Mouse (Mus musculus): ENCODE measurements at regions not wholly inside any gene's neighbourhood (a gene's known extent, or its start where the extent isn't known, plus 50 kb on each side); places are given as distances from the start of the nearest gene placed in this dataset.
A peak's percentile ranks its signal among the peaks of the same experiment; 100 is the strongest.

DNA sequence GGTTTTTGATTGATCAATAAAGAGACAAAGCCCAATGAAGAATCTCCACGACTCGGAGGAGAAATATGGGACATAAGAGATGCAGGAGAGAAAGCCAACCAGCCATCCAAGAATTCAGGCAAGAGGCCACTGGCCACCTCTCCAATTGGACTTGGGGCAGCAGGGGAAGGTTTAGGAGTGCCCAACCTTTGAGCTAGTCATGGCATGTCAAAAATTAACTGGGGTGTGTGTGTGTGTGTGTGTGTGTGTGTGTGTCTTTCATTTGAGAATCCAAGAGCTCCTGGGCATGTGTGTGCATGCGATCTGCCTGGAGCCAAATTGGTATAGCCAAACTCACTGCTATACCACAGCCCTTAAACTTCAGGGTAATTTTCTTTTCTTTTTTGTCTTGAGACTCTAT lies 51.6 kb upstream of the Cecr2 start:
- H3K36me3 ChIP-seq (ENCODE audit: insufficient read depth, low read length): no peaks in the 10 kb centered on the region
- H3K9ac ChIP-seq (replicated peaks; ENCODE audit: low read depth): no peak overlapping the region
- no peaks in the 10 kb centered on the region for H3K4me1 ChIP-seq (ENCODE audit: insufficient read depth, low read depth, low read length)
- no peak overlapping the region for H3K4me2 ChIP-seq (replicated peaks; ENCODE audit: low read depth, low read length)
- H3K27ac ChIP-seq (ENCODE audit: low read length): no peak overlapping the region
- TF ChIP-seq EP300 (IDR thresholded peaks at IDR 0.05) (no peak), CTCF (IDR thresholded peaks at IDR 0.05) (no peak)
- no peaks in the 10 kb centered on the region for H3K27me3 ChIP-seq (replicated peaks; ENCODE audit: insufficient read depth, low read length)
- DNase-seq (ENCODE audit: low spot score): no peak
- ATAC-seq: no peak
- no peaks in the 10 kb centered on the region for H3K9me3 ChIP-seq (ENCODE audit: low read length)
- WGBS: 88% methylated on average over 3 of the region's 3 CpGs
- H3K4me3 ChIP-seq (ENCODE audit: low read depth, low read length): no peak overlapping the region

DNA sequence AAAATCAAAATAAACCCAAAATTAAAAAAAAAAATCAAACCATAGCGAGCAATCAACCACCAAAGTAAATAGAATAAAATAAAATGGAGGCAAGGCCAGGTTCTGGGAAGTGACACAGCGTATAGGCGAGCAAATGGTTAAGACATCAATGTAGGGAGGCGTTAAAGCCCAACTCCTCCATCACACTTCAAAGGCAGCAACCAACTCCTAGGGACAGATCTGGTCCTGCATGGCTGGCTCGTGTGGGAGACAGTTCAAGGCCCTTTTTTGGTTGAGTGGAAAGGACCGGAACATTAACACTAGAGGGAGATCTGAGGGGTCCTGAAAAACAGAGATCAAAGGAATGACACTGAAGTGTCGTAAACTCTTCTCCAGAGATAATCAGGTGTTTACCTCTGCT lies 53.8 kb upstream of the Cecr2 start:
- Histone ChIP-seq H3K4me1 (ENCODE audit: insufficient read depth, low read depth, low read length) (no peaks in the 10 kb centered on the region), H3K4me3 (ENCODE audit: low read depth, low read length) (no peak overlapping the region), H3K27me3 (replicated peaks; ENCODE audit: insufficient read depth, low read length) (no peaks in the 10 kb centered on the region), H3K9me3 (ENCODE audit: low read length) (no peaks in the 10 kb centered on the region), H3K9ac (replicated peaks; ENCODE audit: low read depth) (no peak overlapping the region), H3K27ac (ENCODE audit: low read length) (no peak overlapping the region), H3K4me2 (replicated peaks; ENCODE audit: low read depth, low read length) (no peak overlapping the region), H3K36me3 (ENCODE audit: insufficient read depth, low read length) (no peaks in the 10 kb centered on the region)
- TF ChIP-seq EP300 (IDR thresholded peaks at IDR 0.05) (no peak), CTCF (IDR thresholded peaks at IDR 0.05) (no peak)
- ATAC-seq (no peak), DNase-seq (ENCODE audit: low spot score) (no peak)
- 52% methylated on average over 7 of the region's 7 CpGs for WGBS

DNA sequence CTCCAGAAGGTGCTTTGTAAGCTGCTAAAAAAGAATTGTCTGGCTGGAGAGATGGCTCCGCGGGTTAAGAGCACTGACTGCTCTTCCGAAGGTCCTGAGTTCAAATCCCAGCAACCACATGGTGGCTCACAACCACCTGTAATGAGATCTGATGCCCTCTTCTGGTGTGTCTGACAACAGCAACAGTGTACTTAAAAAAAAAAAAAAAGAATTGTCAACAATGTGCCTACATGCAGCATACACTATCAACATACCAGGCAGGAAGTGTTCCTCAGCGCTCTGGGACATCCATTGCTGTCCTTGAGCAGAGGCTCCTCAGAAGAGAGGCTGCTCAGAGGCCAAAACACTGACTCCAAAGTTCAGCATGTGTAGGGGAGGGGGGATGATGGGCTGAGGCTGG lies 56.3 kb upstream of the Cecr2 start:
- Histone ChIP-seq H3K4me2 (replicated peaks; ENCODE audit: low read depth, low read length) (no peak overlapping the region), H3K4me3 (ENCODE audit: low read depth, low read length) (no peak overlapping the region), H3K27ac (ENCODE audit: low read length) (no peak overlapping the region), H3K4me1 (ENCODE audit: insufficient read depth, low read depth, low read length) (no peaks in the 10 kb centered on the region), H3K9me3 (ENCODE audit: low read length) (no peaks in the 10 kb centered on the region), H3K27me3 (replicated peaks; ENCODE audit: insufficient read depth, low read length) (no peaks in the 10 kb centered on the region), H3K9ac (replicated peaks; ENCODE audit: low read depth) (no peak overlapping the region), H3K36me3 (ENCODE audit: insufficient read depth, low read length) (no peaks in the 10 kb centered on the region)
- DNase-seq (ENCODE audit: low spot score) (no peak), ATAC-seq (no peak)
- 76% methylated on average over 4 of the region's 4 CpGs for WGBS
- TF ChIP-seq CTCF (IDR thresholded peaks at IDR 0.05) (no peak), EP300 (IDR thresholded peaks at IDR 0.05) (no peak)

DNA sequence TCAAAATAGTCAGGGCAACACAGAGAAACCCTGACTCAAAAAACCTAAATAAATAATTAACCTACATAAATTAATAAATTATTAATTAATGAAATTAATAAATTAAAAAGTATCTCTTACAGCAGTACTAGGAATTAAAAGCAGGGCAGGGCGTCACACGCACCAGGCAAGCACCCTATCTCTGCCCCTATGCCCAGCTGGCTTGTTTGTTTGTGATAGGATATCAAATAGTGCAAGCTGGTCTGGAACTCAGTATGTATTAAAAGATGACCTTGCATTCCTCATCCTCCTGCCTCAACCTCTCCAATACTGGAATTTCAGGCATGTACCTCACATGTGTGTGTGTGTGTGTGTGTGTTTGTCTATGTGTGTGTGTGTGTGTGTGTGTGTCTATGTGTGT lies 60.7 kb upstream of the Cecr2 start:
- 91% methylated on average over 2 of the region's 2 CpGs for WGBS
- no peak for ATAC-seq

DNA sequence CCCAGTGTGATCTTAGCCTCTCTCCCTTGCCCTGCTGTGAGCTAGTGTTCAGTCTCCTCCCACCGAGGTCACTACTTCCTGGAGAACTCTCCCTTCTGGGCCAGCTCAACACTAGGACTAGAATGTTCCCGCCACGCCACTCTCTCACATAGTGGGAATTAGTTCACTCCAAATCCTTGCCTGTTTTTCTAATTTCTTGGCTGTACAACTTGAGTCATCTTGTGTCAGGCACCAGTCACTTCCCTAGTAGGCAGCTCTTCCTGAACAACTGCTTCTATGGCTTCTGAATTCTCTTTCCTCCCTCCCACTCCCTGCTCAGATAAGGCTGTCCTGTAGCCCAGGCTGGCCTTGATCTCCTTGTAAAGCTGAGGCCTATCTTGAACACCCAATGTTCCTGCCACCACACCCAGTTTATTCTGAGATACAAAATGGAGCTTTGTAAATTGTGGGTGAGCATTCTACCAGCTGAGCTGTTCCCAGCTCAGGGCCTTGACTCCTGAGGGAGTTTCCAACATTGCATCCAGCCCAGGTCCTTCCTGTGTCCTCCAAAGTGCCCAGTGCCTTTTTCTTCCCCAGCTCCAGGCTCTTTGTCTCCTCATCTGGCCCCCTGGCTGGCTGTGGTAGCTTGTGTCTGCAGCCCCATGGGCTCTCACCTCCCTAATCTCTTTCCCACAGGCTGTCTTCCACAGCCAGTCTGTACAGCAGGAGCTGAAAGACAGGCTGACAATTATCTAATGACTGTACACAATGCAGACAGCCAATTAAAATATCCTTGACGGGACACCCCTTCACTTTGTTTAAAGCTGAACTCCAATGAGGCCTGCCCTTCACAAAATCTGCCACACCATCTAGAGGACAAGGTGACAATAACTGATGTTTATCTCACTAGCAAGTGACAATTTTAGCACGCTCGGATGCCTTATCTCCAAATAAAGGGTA lies 61.9 kb upstream of the Cecr2 start:
- Histone ChIP-seq H3K9ac (replicated peaks; ENCODE audit: low read depth) (no peak overlapping the region), H3K4me3 (ENCODE audit: low read depth, low read length) (no peak overlapping the region), H3K27me3 (replicated peaks; ENCODE audit: insufficient read depth, low read length) (no peaks in the 10 kb centered on the region), H3K4me2 (replicated peaks; ENCODE audit: low read depth, low read length) (no peak overlapping the region), H3K4me1 (ENCODE audit: insufficient read depth, low read depth, low read length) (no peaks in the 10 kb centered on the region), H3K27ac (ENCODE audit: low read length) (no peak overlapping the region), H3K36me3 (ENCODE audit: insufficient read depth, low read length) (no peaks in the 10 kb centered on the region), H3K9me3 (ENCODE audit: low read length) (no peaks in the 10 kb centered on the region)
- WGBS: 42% methylated on average over 6 of the region's 6 CpGs
- DNase-seq (ENCODE audit: low spot score) (peak; percentile 32), ATAC-seq (peak; percentile 41; the same call in 1 of the 2 replicates)
- no peak for TF ChIP-seq CTCF (IDR thresholded peaks at IDR 0.05)
- no peak for TF ChIP-seq EP300 (IDR thresholded peaks at IDR 0.05)

More for the DNA sequence above, 60.7 kb upstream of the Cecr2 start:
- DNase-seq (ENCODE audit: low spot score): no peak
- Histone ChIP-seq H3K27me3 (replicated peaks; ENCODE audit: insufficient read depth, low read length) (no peaks in the 10 kb centered on the region), H3K4me1 (ENCODE audit: insufficient read depth, low read depth, low read length) (no peaks in the 10 kb centered on the region), H3K36me3 (ENCODE audit: insufficient read depth, low read length) (no peaks in the 10 kb centered on the region), H3K4me2 (replicated peaks; ENCODE audit: low read depth, low read length) (no peak overlapping the region), H3K9me3 (ENCODE audit: low read length) (no peaks in the 10 kb centered on the region), H3K4me3 (ENCODE audit: low read depth, low read length) (no peak overlapping the region), H3K27ac (ENCODE audit: low read length) (no peak overlapping the region), H3K9ac (replicated peaks; ENCODE audit: low read depth) (no peak overlapping the region)
- no peak for TF ChIP-seq EP300 (IDR thresholded peaks at IDR 0.05)
- TF ChIP-seq CTCF (IDR thresholded peaks at IDR 0.05): no peak

DNA sequence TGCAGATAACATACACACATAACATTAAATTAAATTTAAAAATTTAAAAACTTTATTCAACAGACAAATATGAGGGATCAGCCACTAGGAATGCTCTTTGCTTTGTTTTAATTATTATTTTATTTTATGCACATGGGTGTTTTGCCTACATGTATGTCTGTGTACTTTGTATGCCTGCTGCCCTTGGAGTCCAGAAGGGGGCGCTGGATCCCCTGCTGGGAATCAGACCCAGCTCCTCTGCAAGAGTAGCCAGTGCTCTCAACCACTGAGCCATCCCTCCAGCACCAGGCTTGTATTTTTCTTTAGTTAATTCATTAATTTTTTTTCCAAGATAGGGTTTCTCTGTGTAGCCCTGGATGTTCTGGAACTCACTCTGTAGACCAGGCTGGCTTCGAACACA lies 62.7 kb upstream of the Cecr2 start:
- 55% methylated on average over 2 of the region's 2 CpGs for WGBS
- no peak overlapping the region for H3K4me3 ChIP-seq (ENCODE audit: low read depth, low read length)
- H3K9ac ChIP-seq (replicated peaks; ENCODE audit: low read depth): no peak overlapping the region
- TF ChIP-seq CTCF (IDR thresholded peaks at IDR 0.05): peak; percentile 66
- no peak for TF ChIP-seq EP300 (IDR thresholded peaks at IDR 0.05)
- DNase-seq (ENCODE audit: low spot score) (peak; percentile 68), ATAC-seq (peak; percentile 48; the same call in 1 of the 2 replicates)
- H3K4me1 ChIP-seq (ENCODE audit: insufficient read depth, low read depth, low read length): no peaks in the 10 kb centered on the region
- no peak overlapping the region for H3K4me2 ChIP-seq (replicated peaks; ENCODE audit: low read depth, low read length)
- no peaks in the 10 kb centered on the region for H3K36me3 ChIP-seq (ENCODE audit: insufficient read depth, low read length)
- H3K27ac ChIP-seq (ENCODE audit: low read length): no peak overlapping the region
- H3K9me3 ChIP-seq (ENCODE audit: low read length): no peaks in the 10 kb centered on the region
- no peaks in the 10 kb centered on the region for H3K27me3 ChIP-seq (replicated peaks; ENCODE audit: insufficient read depth, low read length)

Data from lung, postnatal 0 days (tissue).